Mouse (Mus musculus): ENCODE data around the gene Rdx. TPM values are rescaled to one million over a fixed set of nuclear protein-coding genes. Genes with fewer than 3 reads are reported as not detected.
"Not testable (repeated sequence)": the region's sequence is repeated elsewhere in the genome, so short reads cannot be mapped to it uniquely, and the experiment has no call there.

Rdx gene
- total RNA-seq, 2 experiments from 2014 or later, result 59.7 to 67.2 TPM

- DNase-seq (ENCODE audit: low spot score in 2 of 2), result no peak
These were observed 3.4 kb downstream of the Rdx start for GRCm38 (mm10) chr9:52050361-52050760.

- DNase-seq (ENCODE audit: low spot score in 2 of 2), result no peak
These were observed 5.2 kb downstream of the Rdx start for GRCm38 (mm10) chr9:52052221-52052620.

- DNase-seq (ENCODE audit: low spot score in 2 of 2), result no peak
These were observed 8.3 kb downstream of the Rdx start for GRCm38 (mm10) chr9:52055313-52055712.

DNA sequence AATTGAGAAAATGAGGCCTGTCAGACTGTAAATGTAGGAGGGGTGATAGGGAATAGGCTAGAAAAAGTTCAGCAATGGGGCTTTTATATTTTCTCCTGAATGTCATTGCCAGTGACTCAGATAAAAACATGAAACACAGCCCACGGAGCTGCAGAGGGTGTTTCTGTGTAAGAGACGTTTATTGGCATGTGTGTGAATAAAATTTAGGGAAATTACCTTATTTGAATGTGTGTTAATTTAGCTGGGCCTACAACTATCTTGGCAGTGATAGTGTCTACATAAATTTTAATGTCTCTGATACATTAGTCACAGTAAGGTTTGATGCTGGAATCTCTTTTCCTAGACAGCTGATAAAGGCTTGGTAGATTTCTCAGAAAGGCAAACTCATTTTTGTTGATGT lies 12.8 kb downstream of the Rdx start:
- DNase-seq (ENCODE audit: low spot score in 2 of 2), result no peak

DNA sequence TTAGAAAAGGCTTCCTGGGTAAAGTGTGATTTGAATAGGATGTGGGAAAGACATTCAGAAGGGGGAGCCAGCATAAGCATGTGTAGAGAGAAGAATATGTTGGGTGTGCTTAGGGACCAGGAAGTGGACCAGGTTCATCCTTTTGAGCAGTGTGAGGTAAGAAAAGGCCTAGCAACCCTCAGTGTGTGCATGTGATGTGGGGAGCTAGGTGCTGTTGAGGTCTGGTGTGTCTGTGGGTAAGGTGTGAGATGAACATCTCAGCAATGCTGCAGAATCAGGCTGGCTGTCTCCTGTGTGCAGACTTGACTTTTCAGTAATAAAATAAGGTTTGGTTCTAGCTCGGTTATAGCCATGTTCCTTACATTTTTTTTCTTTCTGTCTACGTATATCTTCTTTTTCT lies 23.1 kb downstream of the Rdx start:
- DNase-seq (ENCODE audit: low spot score in 2 of 2), result no peak

GRCm38 (mm10) chr9:52071352-52071751 lies 24.4 kb downstream of the Rdx start:
- DNase-seq (ENCODE audit: low spot score in 2 of 2), result not testable (repeated sequence)

- peak in 1 of 2 experiments; percentile 19 for DNase-seq (ENCODE audit: low spot score in 2 of 2)
These were observed 25.2 kb downstream of the Rdx start for GRCm38 (mm10) chr9:52072202-52072601.

DNA sequence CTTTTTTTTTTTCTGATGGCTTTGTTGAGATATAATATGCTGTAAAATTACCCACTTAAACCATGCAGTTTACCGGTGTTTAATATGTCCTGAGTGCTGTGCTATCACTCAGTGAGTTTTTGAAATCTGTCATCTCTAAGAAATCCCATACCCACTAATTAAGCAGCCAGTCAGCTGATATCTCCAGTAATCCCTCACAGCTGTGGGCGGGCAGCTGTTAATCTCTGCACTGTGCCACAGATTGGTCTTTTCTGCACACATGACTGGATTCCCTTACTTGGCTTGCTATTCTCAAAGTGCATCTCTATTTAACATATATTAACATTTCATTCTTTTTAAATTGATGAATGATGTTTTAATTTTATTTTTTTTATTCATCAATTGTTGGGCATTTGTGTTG lies 29.1 kb downstream of the Rdx start:
- DNase-seq (ENCODE audit: low spot score in 2 of 2), result no peak

DNA sequence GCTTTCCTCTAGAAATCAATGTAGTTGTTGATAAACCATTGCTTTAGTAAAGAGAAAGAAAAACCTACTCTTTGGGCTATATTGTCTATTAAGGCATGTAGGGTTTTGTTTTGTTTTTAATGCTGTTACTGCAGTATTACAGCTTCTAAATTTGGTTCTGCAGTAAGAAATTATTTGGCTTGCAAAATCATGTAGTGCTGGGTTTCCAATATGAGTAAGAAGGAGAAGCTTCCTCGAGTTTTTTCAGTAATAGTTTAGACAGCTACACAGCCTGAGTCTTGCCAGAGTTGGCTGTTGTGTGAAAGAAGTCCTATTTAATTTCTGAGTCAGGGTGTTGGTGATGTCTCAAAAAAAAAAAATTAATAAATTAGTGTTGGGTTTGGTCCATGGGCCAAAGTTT lies 30.7 kb downstream of the Rdx start:
- DNase-seq (ENCODE audit: low spot score in 2 of 2), result no peak

DNA sequence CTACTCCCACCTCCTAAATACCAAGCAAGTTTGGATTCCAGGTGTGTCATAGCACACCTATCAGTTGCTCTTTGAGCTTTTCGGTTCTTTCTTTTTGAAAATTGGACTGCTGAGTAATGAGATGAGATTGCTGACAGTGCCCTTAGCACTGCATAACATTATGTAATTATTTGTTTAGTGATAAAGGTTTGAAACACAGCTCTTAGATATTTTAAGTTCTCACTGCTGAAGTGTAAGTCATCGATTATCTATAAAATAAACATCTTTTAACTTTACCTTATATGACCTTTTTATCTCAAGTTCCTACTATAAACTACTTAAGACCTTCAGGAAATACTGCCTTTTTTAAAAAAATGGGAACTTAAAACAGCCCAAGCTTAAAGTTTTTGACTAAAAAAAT lies 35.0 kb downstream of the Rdx start:
- DNase-seq (ENCODE audit: low spot score in 2 of 2), result no peak

DNA sequence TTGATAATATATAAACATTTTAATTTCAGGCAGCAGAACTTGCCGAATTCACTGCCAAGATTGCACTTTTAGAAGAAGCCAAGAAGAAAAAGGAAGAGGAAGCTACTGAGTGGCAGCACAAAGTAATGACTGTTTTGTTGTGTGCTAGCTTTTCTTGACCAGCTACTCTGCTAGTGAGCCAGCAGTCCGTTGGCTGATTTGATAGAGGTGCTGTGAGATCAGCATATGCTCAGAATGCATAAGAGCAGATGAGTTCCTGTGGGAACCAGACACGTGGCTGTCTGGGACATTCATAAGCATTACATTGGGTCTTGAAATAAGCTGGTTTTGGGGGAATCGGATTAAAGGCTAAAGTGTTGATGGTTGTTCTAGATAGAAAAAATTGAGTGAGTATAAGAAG lies 35.4 kb downstream of the Rdx start:
- DNase-seq (ENCODE audit: low spot score in 2 of 2), result no peak

- no peak for DNase-seq (ENCODE audit: low spot score in 2 of 2)
These were observed 44.8 kb downstream of the Rdx start for GRCm38 (mm10) chr9:52091752-52092151.

- DNase-seq (ENCODE audit: low spot score in 2 of 2), result no peak
These were observed 45.3 kb downstream of the Rdx start for GRCm38 (mm10) chr9:52092311-52092710.

GRCm38 (mm10) chr9:52093108-52093507 lies 46.1 kb downstream of the Rdx start:
- DNase-seq (ENCODE audit: low spot score in 2 of 2), result no peak

- DNase-seq (ENCODE audit: low spot score in 2 of 2), result no peak
These were observed 47.0 kb downstream of the Rdx start for GRCm38 (mm10) chr9:52094016-52094415.

GRCm38 (mm10) chr9:52094471-52094980 lies 47.6 kb downstream of the Rdx start:
- DNase-seq (ENCODE audit: low spot score in 2 of 2), result no peak

DNA sequence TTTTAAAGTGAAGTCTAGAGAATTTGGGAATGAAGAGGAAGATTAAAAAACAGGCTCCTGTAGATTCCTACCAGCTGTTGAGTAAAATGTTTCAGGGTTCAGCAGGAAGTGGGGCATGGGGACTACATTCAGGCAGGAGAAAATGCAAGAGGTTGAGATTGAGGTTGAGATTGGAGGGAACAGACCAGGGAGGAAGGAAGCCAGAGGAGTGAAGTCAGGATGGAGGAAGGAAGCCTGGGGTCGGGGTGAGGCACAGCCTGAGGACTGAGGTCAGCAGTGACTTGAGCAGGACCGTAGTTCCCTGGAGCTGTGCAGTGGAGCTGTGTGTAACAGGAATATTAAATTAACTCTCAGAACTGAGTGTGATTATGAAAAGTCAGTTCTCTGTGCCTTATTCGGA lies 48.7 kb downstream of the Rdx start:
- no peak for DNase-seq (ENCODE audit: low spot score in 2 of 2)

DNA sequence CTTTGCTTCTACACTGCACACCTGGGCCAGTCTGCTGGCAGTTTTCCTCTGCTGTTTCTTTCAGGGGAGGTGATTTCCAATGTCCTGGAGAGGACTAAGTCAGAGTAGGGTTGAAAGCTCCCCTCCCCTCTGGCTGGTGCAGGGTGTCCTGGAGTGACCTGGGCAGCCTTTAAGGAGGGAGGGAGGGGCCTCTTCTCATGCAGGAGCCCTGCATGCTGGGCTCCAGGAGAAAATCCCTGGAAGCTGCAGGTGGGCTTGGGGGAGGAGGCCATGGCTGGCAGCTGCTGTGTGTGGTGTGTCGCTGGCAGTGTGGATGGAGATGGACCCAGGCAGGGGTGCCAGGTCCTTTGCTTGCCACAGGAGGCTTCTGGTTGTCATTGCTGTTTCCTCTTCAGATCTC lies 50.4 kb downstream of the Rdx start:
- DNase-seq (ENCODE audit: low spot score in 2 of 2), result no peak

- peak; percentile 75 to 78 for DNase-seq (ENCODE audit: low spot score in 2 of 2)
These were observed 51.6 kb downstream of the Rdx start for GRCm38 (mm10) chr9:52098600-52098999.

- no peak for DNase-seq (ENCODE audit: low spot score in 2 of 2)
These were observed 53.5 kb downstream of the Rdx start for GRCm38 (mm10) chr9:52100426-52100825.

GRCm38 (mm10) chr9:52102060-52102844 lies 55.3 kb downstream of the Rdx start:
- peak in 1 of 2 experiments; percentile 24 for DNase-seq (ENCODE audit: low spot score in 2 of 2)

- DNase-seq (ENCODE audit: low spot score in 2 of 2), result no peak
These were observed 56.7 kb downstream of the Rdx start for GRCm38 (mm10) chr9:52103448-52104224.
